Mouse (Mus musculus): ENCODE results near the gene Mpg.

- TF ChIP-seq TAL1 (IDR thresholded peaks at IDR 0.05; ENCODE audit: low read length) (no peak), GATA1 (IDR thresholded peaks at IDR 0.05; ENCODE audit: low read length) (no peak)
Observed at GRCm38 (mm10) chr11:32236132-32236531, 9.8 kb downstream of the Mpg start.
